Mouse (Mus musculus) effector memory CD4-positive, alpha-beta T cell, adult 5 months (primary cell): Measurements from ENCODE around the gene Tmem106b. TPM values are rescaled to one million over a fixed set of nuclear protein-coding genes. Genes with fewer than 3 reads are reported as not detected.

Experiments used
- polyA plus RNA-seq: library from polyadenylated mRNA; unstranded; fragments of 100-300 nt; shearing (Covaris generic); gene quantifications from one replicate; pipeline ENCODE4 v1.2.1, GENCODE M21; 2017

Gene Tmem106b
- 36.2 TPM for polyA plus RNA-seq

GRCm38 (mm10) chr6:13069302-13070146 is at the start of gene Tmem106b:
TSS of gene Tmem106b (plus strand) at chr6:13069759.

Other genes with a start within 250 kb of the Tmem106b start
- gene Vwde, start 155.2 kb downstream of the Tmem106b start, polyA plus RNA-seq, result not detected